Mouse (Mus musculus) ES-Bruce4 (cell line): Measurements from ENCODE around the gene Mgat5. TPM values are rescaled to one million over a fixed set of nuclear protein-coding genes. Genes with fewer than 3 reads are reported as not detected.

ENCODE experiments used
- H3K27ac ChIP-seq: 2 replicates; pipeline ENCODE4 v1.5.1; 2012; ENCODE audit warnings: low read length, inconsistent platforms; ENCODE audit not compliant: insufficient read depth
- H3K27me3 ChIP-seq: 2 replicates; pipeline ENCODE4 v1.6.1; 2012; ENCODE audit warnings: mild to moderate bottlenecking, low read length, inconsistent platforms; ENCODE audit not compliant: control insufficient read depth, poor library complexity, insufficient read depth, severe bottlenecking
- H3K36me3 ChIP-seq: 2 replicates; pipeline ENCODE4 v1.6.1; 2012; ENCODE audit warnings: inconsistent platforms, mild to moderate bottlenecking, low read length, moderate library complexity; ENCODE audit not compliant: control insufficient read depth, poor library complexity, insufficient read depth, severe bottlenecking
- H3K4me1 ChIP-seq: one replicate; pipeline ENCODE4 v1.8.1; 2011; ENCODE audit warnings: low read length; ENCODE audit not compliant: control insufficient read depth, insufficient read depth
- H3K4me3 ChIP-seq: 2 replicates; pipeline ENCODE4 v1.5.1; 2011; ENCODE audit warnings: low read depth, mild to moderate bottlenecking, low read length
- H3K9ac ChIP-seq: 2 replicates; pipeline ENCODE4 v1.6.1; 2012; ENCODE audit warnings: low read depth, mild to moderate bottlenecking, inconsistent platforms; ENCODE audit not compliant: poor library complexity, severe bottlenecking
- H3K9me3 ChIP-seq: replicated peaks from 2 replicates; pipeline ENCODE4 v1.6.1; 2012; ENCODE audit warnings: mild to moderate bottlenecking, low read length, inconsistent platforms; ENCODE audit not compliant: control insufficient read depth, poor library complexity, insufficient read depth, severe bottlenecking
- CTCF ChIP-seq: IDR thresholded peaks from one replicate; pipeline ENCODE4 v1.8.1; 2011; ENCODE audit warnings: low read depth, low read length
- EP300 ChIP-seq: IDR thresholded peaks from 2 replicates; pipeline ENCODE4 v1.6.1; 2011; ENCODE audit warnings: low read depth, low read length; ENCODE audit not compliant: insufficient read depth
- POLR2A ChIP-seq: IDR thresholded peaks from one replicate; pipeline ENCODE4 v1.8.1; 2011; ENCODE audit warnings: low read length; ENCODE audit not compliant: insufficient read depth
- polyA plus RNA-seq: library from polyadenylated mRNA; stranded (reverse); fragments of >200 nt; gene quantifications from 2 replicates; pipeline ENCODE4 v1.2.4, GENCODE M21; 2011; ENCODE audit warnings: low read depth; ENCODE audit not compliant: missing spikeins, insufficient read depth, insufficient read length

Mgat5 gene
- polyA plus RNA-seq, 1 experiment = 9.9 TPM

DNA sequence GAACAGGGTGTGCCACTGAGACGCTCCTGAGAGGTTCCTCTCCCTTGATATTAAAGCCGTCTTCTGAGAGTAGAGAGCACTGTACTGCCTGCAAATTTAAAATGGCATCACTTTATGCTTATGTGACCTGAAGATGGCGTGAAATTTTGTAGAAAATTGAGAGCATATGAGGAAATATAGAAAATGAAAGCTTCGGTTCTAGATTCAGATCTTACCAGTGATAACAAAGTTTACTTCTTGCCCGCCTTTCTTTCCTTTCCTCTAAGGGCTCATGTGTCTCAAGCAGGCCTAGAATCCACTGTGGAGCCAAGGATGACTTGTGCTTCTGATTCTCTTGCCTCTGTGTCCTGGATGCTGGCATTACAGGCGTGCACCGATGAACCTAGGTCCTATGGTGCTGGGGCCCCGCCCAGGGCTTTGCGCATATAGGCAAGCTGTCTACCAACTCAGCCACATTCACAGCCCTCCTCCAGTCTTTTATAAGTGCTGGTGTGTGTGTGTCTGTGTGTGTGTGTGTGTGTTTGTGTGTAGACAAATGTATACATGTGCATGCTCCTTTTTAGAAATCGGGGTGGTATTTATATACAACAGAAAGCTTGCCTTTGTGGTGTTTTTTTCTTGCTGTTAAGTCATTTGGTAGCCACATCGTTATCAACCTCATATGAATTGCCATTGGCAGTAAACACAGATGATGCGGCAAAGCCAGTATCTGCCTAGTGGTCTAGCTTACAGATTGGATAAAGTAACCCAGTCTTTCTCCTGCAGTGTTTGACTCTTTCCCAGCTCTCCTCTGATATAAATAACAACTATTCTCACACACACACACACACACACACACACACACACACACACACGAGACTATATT lies 111.2 kb downstream of the Mgat5 start:
- Histone ChIP-seq H3K4me3 (no peak overlapping the region), H3K27ac (no peak overlapping the region), H3K9ac (no peak overlapping the region), H3K36me3 (no peaks in the 10 kb centered on the region), H3K9me3 (no peaks in the 10 kb centered on the region), H3K27me3 (no peaks in the 10 kb centered on the region), H3K4me1 (no peaks in the 10 kb centered on the region)
- TF ChIP-seq CTCF = no peak
- no peak for TF ChIP-seq EP300
- TF ChIP-seq POLR2A = no peak

DNA sequence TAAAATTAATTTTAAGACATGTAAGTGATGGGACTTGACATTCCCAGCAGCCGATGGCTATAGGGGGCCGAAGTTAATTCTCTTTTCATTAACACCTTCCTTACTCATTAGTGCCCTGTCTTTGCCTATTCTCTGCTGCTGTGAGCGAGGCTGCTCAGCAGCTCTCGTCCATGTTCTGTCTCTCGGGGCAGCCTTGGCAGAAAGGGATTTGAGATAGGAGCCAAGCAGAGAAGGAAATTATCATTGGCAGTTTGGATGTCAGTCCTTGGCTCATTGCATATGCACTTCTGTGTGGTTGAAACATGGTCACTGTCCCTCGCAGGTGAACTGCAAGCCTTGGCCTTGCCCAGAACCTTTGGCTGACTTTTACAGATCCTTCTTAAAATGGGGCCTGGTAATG lies 111.8 kb downstream of the Mgat5 start:
- H3K4me1 ChIP-seq = peaks cover 2% of the 10 kb centered on the region

DNA sequence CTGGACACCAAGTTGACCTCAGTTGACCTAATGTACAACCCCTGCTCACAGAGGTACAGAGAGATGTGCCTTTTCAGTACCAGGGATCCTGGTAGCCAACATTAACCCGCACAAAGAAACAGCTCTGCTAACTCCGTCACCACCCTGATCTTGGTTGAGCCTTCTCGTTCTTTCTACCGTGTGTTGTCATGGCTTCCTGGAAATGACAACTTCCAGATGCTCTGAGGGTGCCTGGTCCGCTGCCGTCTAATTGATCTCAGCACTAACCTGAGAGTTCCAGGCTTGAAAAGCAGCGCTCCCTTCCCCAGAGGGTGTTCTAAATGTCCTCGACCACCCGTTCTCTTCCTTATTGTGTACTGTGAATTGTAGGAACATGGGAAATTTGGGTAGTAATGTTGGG lies 112.7 kb downstream of the Mgat5 start:
- Histone ChIP-seq H3K9ac (no peak overlapping the region), H3K4me1 (peaks cover 2% of the 10 kb centered on the region), H3K36me3 (no peaks in the 10 kb centered on the region), H3K9me3 (no peaks in the 10 kb centered on the region), H3K27ac (no peak overlapping the region), H3K27me3 (no peaks in the 10 kb centered on the region), H3K4me3 (no peak overlapping the region)
- TF ChIP-seq CTCF (no peak), POLR2A (no peak), EP300 (no peak)

More for the DNA sequence above, 111.8 kb downstream of the Mgat5 start:
- no peak for TF ChIP-seq POLR2A
- TF ChIP-seq EP300 = no peak
- no peak for TF ChIP-seq CTCF
- H3K9ac ChIP-seq = no peak overlapping the region
- no peaks in the 10 kb centered on the region for H3K27me3 ChIP-seq
- no peak overlapping the region for H3K4me3 ChIP-seq
- no peaks in the 10 kb centered on the region for H3K36me3 ChIP-seq
- no peak overlapping the region for H3K27ac ChIP-seq
- H3K9me3 ChIP-seq = no peaks in the 10 kb centered on the region

DNA sequence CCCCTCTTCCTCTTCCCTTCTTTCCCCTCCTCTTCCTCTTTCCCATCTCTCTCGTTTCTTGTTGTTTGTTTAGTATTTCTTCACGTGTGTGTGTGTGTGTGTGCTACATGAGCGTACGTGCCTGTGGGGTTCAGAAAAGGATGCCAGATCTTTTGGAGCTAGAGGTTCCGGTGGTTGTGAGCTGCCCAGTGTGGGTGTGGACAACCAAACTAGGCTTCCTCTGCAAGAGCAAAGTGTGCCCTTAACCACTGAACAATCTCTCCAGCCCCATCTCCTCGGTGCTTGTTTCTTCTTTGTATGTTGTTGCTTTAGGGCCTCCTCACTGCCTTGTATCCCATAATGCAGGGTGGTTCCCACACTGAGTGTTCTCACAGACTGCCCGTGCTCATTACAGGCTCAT lies 113.7 kb downstream of the Mgat5 start:
- Histone ChIP-seq H3K4me1 (peaks cover 2% of the 10 kb centered on the region), H3K9ac (no peak overlapping the region), H3K9me3 (no peaks in the 10 kb centered on the region), H3K27ac (no peak overlapping the region), H3K4me3 (no peak overlapping the region), H3K27me3 (no peaks in the 10 kb centered on the region), H3K36me3 (no peaks in the 10 kb centered on the region)
- TF ChIP-seq CTCF (no peak), POLR2A (no peak), EP300 (no peak)

DNA sequence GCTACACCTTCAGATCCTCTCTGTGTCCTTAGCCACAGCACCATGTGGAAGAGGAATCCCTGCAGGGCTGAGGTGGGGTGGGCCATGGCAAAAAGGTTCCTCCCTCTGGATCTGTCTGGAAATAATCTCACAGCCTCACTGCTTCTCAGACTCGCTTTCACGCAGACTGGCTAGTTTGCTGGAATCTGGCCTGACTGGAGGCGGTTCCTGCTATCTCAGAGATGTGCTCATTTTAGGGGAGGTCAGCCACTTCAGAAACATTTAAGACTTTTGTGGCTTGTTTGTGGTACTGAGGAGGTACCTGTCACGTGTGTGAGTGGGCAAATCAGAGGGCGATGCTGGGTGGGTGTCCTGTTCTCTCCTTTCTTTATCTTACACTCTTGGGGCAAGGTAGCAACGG lies 115.0 kb downstream of the Mgat5 start:
- TF ChIP-seq CTCF (no peak), EP300 (no peak), POLR2A (no peak)
- no peak overlapping the region for H3K27ac ChIP-seq
- no peak overlapping the region for H3K9ac ChIP-seq

DNA sequence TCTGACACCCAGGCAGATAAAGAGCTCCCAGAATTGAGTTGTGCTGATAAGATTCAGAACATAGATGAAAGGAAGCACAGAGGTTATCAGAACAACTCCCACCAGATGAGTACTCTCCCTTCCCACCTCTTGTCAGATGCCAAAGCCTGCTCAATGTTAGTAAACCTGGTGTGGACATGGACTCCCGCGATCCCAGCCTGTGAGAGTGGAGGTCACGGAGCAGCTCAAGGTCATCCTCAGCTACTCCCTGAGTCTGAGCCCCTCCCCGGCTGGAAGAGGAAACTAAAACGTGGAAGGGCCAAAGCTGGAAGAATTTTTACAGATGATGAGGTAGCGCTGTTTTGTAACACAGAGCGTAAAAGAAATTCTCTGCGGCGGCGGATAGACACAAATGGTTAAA lies 116.1 kb downstream of the Mgat5 start:
- TF ChIP-seq EP300 = no peak
- TF ChIP-seq POLR2A = no peak
- TF ChIP-seq CTCF = no peak
- H3K27ac ChIP-seq = no peak overlapping the region
- peaks cover 2% of the 10 kb centered on the region for H3K4me1 ChIP-seq
- H3K4me3 ChIP-seq = no peak overlapping the region
- no peaks in the 10 kb centered on the region for H3K27me3 ChIP-seq
- no peak overlapping the region for H3K9ac ChIP-seq
- H3K36me3 ChIP-seq = no peaks in the 10 kb centered on the region
- H3K9me3 ChIP-seq = no peaks in the 10 kb centered on the region

More for the DNA sequence above, 115.0 kb downstream of the Mgat5 start:
- Histone ChIP-seq H3K9me3 (no peaks in the 10 kb centered on the region), H3K4me1 (peaks cover 2% of the 10 kb centered on the region), H3K36me3 (no peaks in the 10 kb centered on the region), H3K27me3 (no peaks in the 10 kb centered on the region), H3K4me3 (no peak overlapping the region)
